Mouse (Mus musculus) G1E (cell line): ENCODE data around the gene Chmp2a.

Source experiments
- CTCF ChIP-seq: IDR thresholded peaks from 2 replicates; pipeline ENCODE4 v1.5.1; 2012; ENCODE audit warnings: low read depth, low read length, inconsistent platforms, mixed read lengths
- GATA2 ChIP-seq: IDR thresholded peaks from 2 replicates; pipeline ENCODE4 v1.6.1; 2012; ENCODE audit warnings: low read depth, low read length, inconsistent platforms, borderline replicate concordance
- POLR2AphosphoS5 ChIP-seq: IDR thresholded peaks from 2 replicates; pipeline ENCODE4 v1.6.1; 2012; ENCODE audit warnings: low read depth, low read length, inconsistent platforms; ENCODE audit not compliant: insufficient replicate concordance
- TAL1 ChIP-seq: conservative IDR thresholded peaks from 2 replicates; pipeline ENCODE4 v1.6.1; 2012; ENCODE audit warnings: low read depth, low read length, inconsistent platforms, mixed read lengths

DNA sequence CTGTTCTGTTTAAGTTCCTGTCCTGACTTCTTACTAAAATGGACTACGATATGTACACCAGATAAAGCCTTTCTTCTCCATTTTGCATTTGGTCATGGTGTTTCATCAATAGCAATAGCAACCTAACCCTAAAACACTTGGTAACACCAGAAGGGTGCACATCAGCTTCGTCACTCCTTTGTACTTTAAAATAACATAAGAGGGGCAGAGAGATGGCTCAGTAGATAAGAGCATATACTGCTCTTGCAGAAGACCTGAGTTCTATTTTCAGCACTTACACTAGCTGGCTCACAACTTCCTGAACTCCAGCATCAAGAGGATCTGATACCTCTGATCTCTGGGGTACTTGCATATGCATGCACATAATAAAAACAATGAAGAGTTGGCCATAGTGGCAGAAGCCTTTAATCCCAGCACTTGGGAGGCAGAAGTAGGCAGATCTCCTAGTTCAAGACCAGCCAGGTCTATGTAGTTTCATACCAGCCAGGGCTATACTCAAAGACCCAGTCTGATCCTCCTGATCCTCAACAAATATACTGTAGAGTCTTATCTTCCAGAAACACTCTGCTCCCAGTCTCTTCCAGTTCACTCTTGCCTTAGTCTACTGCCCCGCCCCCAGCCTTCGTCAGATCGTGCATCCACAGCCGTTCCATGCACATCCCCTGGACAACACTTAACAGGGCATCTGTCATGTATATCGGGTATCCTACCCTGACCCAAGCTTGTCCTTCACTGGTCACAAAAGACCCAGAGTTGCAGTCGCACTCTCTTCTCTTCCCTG lies 47.0 kb downstream of the Chmp2a start:
- no peak for TF ChIP-seq CTCF
- TF ChIP-seq GATA2: no peak
- no peak for TF ChIP-seq TAL1
- no peak for TF ChIP-seq POLR2AphosphoS5
